Mouse (Mus musculus) embryonic facial prominence, embryonic 13.5 days (tissue): ENCODE results near the gene Msto1. TPM values are rescaled to one million over a fixed set of nuclear protein-coding genes. Genes with fewer than 3 reads are reported as not detected.
"Not testable (repeated sequence)": the region's sequence is repeated elsewhere in the genome, so short reads cannot be mapped to it uniquely, and the experiment has no call there.

Source experiments
- ATAC-seq: fragments of 200-750 bp; cut with Nextera tagmentation; 2 replicates; pipeline ENCODE4 v1.8.0; 2017; ENCODE audit warnings: low read depth; ENCODE audit not compliant: insufficient number of reproducible peaks, insufficient read depth, low FRiP score, low TSS enrichment
- H3K27ac ChIP-seq: fragments of 300-500 bp; sonication (generic); 2 replicates; pipeline ENCODE4 v1.5.1; 2015; ENCODE audit warnings: moderate library complexity, mild to moderate bottlenecking, inconsistent platforms
- H3K27me3 ChIP-seq: fragments of 300-500 bp; sonication (generic); 2 replicates; pipeline ENCODE4 v1.6.1; 2015; ENCODE audit warnings: mild to moderate bottlenecking, inconsistent platforms
- H3K36me3 ChIP-seq: fragments of 300-500 bp; sonication (generic); 2 replicates; pipeline ENCODE4 v1.6.1; 2015; ENCODE audit warnings: mild to moderate bottlenecking, inconsistent platforms
- H3K4me1 ChIP-seq: fragments of 300-500 bp; sonication (generic); 2 replicates; pipeline ENCODE4 v1.6.1; 2015; ENCODE audit warnings: inconsistent platforms
- H3K4me2 ChIP-seq: fragments of 300-500 bp; sonication (generic); 2 replicates; pipeline ENCODE4 v1.6.1; 2015; ENCODE audit warnings: moderate library complexity, mild to moderate bottlenecking, inconsistent platforms
- H3K4me3 ChIP-seq: fragments of 300-500 bp; sonication (generic); 2 replicates; pipeline ENCODE4 v1.5.1; 2015; ENCODE audit warnings: mild to moderate bottlenecking, inconsistent platforms
- H3K9ac ChIP-seq: fragments of 300-500 bp; sonication (generic); 2 replicates; pipeline ENCODE4 v1.6.1; 2015; ENCODE audit warnings: mild to moderate bottlenecking, inconsistent platforms
- H3K9me3 ChIP-seq: fragments of 300-500 bp; sonication (generic); 2 replicates; pipeline ENCODE4 v1.6.1; 2016; ENCODE audit warnings: inconsistent platforms
- WGBS: fragments of 180-500 bp; shearing (Covaris S2); methylation state at CpG from one replicate; pipeline ENCODE4 v1.1.7; 2015; ENCODE audit warnings: mixed read lengths; 5-methylcytosine and 5-hydroxymethylcytosine counted together
- polyA plus RNA-seq: library from polyadenylated mRNA; unstranded; fragments of >200 nt; fragmentation: Nextera tagmentation; extraction: Ambion mirVana; gene quantifications from 2 replicates; pipeline ENCODE4 v1.2.1, GENCODE M21; 2015

The Msto1 gene
- 40.7 and 43.2 TPM in 2 replicates for polyA plus RNA-seq

DNA sequence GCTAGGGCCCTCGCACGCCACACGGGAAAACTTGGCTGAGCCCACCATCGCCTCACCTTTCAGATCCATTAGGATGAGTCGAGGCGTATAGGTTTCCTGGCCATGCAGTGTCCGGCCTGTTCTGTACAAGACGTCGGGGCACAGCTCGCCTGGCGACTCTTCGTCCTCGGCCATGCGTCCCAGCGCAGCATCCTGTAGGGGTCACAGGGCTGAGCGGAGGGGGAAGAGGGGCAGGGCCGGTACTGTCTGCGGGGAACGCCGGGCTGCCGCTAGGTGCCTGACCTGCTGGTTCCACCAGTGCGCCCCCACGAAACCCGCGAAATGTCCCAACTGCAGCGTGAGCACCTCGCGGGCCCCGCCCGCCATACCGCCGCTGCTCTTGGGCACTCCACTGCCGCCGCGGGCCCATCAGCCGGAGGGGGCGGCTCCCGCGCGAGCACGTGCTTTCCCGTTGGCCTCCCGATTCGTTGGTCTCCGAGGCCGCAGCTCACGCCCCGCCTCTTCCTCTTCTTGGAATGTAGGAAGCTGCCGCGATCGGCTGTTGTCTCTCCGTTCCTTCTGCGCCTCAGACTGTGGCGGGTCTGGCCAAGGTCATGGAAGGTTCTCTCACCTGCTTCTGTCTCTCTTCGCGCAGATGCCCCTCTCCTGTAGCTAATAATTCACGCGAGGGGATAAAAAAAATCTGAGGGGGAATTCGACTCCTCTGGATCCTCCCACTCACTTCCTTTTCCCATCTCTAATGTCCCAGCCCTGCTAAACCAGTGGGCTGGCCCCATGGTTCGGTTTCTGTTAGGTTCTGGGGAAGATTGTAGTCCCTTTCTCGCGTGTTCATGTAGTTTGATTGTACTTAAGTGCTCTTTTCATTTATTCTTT lies at the start of gene Msto1:
Gene Msto1, minus strand, starts transcription at position 489 of the 873 bp plus-strand sequence.
- H3K4me3 ChIP-seq: peak within 1 kb of the TSS; percentile 78
- H3K27ac ChIP-seq: peak within 1 kb of the TSS; percentile 86
- peaks cover 17% of the 10 kb centered on the region for H3K4me1 ChIP-seq
- peak within 1 kb of the TSS; percentile 82 for H3K9ac ChIP-seq
- WGBS: under 1% methylated on average over 62 of the region's 62 CpGs
- H3K4me2 ChIP-seq: peak within 1 kb of the TSS; percentile 73
- ATAC-seq: peak; percentile 93
- no peaks in the 10 kb centered on the region for H3K27me3 ChIP-seq
- H3K9me3 ChIP-seq: no peaks in the 10 kb centered on the region
- peaks cover 38% of the 10 kb centered on the region for H3K36me3 ChIP-seq

DNA sequence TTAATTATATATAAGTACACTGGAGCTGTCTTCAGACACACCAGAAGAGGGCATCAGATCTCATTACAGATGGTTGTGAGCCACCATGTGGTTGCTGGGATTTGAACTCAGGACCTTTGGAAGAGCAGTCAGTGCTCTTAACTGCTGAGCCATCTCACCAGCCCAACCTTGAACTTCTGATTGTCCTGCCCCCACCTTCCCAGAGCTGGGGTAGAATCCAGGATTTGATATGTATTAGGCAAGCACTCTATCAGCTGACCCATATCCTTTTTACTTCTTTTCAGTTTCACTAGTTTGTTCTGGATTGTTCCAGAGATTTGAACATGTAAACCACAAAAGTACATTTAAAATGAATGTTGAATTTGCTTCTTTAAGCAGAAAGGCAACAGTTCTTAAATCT lies 49.4 kb upstream of the Msto1 start:
- not testable (repeated sequence) for H3K4me1 ChIP-seq, H3K27ac ChIP-seq, H3K4me3 ChIP-seq, H3K4me2 ChIP-seq, H3K9me3 ChIP-seq, ATAC-seq, H3K27me3 ChIP-seq, H3K9ac ChIP-seq
- peaks cover 19% of the 10 kb centered on the region for H3K36me3 ChIP-seq

DNA sequence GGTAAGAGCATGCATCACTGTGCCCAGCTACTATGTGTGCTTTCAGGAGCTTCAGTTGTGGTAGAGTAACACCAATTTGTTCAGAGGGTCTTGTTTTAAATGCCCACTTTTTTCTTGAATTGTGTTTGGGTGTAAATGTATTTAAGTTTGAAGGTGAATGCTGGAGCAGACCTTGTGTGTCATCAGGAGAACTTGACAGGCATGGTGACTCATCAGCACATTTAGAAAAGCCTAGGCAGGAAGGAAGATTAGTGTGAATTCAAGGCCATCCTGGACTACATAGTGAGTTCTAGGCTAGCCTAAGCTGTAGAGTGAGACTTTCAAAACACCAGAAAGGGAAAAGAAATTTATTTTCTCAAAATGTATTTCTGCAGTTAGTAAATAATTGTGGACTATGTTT lies 39.9 kb upstream of the Msto1 start:
- no peak for ATAC-seq

DNA sequence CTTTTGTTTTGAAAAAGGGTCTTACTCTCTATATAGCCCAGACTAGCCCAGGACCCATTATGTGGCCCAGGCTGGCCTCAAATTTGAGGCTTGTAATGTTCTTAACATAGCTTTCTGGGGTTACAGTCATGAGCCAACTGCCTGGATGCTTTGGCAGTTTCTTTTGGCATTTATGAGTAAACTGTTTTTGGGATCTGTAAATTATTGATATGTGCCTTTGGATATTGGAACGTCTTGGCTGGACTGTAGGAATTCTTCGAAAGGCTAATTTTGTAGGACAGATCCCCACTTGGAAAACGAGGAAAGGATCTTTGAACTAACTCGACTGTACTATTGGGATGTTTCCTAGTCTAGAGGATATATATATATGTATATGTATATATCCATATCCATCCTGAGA lies 39.4 kb upstream of the Msto1 start:
- Histone ChIP-seq H3K9me3 (no peaks in the 10 kb centered on the region), H3K4me2 (no peak overlapping the region), H3K27ac (no peak overlapping the region), H3K36me3 (no peaks in the 10 kb centered on the region), H3K4me3 (no peak overlapping the region), H3K9ac (no peak overlapping the region; the same call in 1 of the 2 replicates), H3K27me3 (no peaks in the 10 kb centered on the region), H3K4me1 (peaks cover 26% of the 10 kb centered on the region)
- ATAC-seq: no peak
- WGBS: 82% methylated on average over 4 of the region's 4 CpGs

More for the DNA sequence above, 39.9 kb upstream of the Msto1 start:
- H3K4me3 ChIP-seq: no peak overlapping the region
- H3K9me3 ChIP-seq: no peaks in the 10 kb centered on the region
- H3K27ac ChIP-seq: no peak overlapping the region
- no peak overlapping the region for H3K4me2 ChIP-seq
- H3K9ac ChIP-seq: no peak overlapping the region; the same call in 1 of the 2 replicates
- peaks cover 21% of the 10 kb centered on the region for H3K4me1 ChIP-seq
- no peaks in the 10 kb centered on the region for H3K36me3 ChIP-seq
- H3K27me3 ChIP-seq: no peaks in the 10 kb centered on the region

- Histone ChIP-seq H3K36me3 (no peaks in the 10 kb centered on the region), H3K27me3 (no peaks in the 10 kb centered on the region), H3K9me3 (no peaks in the 10 kb centered on the region), H3K27ac (peak overlapping the region; percentile 100), H3K4me2 (peak overlapping the region; percentile 66), H3K4me1 (peaks cover 30% of the 10 kb centered on the region), H3K4me3 (peak overlapping the region; percentile 92), H3K9ac (peak overlapping the region; percentile 97)
- 1% methylated on average over 5 of the region's 5 CpGs for whole genome bisulfite sequencing
- ATAC-seq: no peak
Observed at GRCm38 (mm10) chr3:88951327-88951800, 37.6 kb upstream of the Msto1 start.

DNA sequence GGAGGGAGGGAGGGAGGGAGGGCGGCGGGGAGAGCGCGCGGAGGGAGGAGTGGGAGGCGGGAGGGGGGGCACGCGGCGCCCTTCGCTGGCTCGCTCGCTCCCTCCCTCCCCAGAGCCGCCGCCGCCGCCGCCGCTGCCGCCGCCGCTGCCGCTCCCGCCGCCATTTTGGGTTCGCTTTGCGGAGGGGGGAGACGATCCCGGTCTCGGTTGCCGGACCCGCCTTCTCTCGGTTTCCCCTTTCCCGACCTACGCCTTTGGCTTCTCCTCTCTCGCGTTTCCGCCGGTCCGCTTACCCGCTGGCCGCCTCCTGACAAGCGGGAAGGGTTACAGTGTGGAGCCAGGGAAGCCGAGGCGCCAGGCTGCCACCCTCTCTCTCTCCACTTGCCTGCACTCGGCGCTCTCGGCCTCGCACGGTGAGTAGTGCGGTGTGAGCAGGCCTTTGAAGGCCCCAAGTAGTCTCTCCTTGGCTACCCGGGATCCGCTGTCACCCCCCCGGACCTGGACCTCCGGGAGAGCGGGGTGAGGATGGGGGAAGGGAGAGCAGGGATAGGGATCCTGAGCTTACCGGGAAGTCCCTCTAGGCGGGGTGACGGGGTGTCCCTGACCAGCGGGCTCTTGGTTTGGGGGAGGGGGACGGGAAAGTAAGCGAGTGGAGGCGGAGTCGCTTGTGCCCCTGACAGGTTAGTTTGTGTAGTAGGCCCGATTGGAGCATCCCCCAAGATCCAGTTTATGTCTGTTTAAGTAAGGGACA lies 37.0 kb upstream of the Msto1 start, which contains the start of the genes Ash1l and Dap3:
Gene Ash1l, plus strand, starts transcription at position 47 of the 751 bp plus-strand sequence.
Gene Dap3, minus strand, starts transcription at position 606 of the 751 bp plus-strand sequence.
- whole genome bisulfite sequencing: under 1% methylated on average over 40 of the region's 64 CpGs
- H3K4me3 ChIP-seq: peak within 1 kb of the TSS; percentile 92
- peak within 1 kb of the TSS; percentile 100 for H3K27ac ChIP-seq
- ATAC-seq: peak; percentile 81
- H3K4me2 ChIP-seq: peak within 1 kb of the TSS; percentile 67
- no peaks in the 10 kb centered on the region for H3K27me3 ChIP-seq
- H3K9ac ChIP-seq: peak within 1 kb of the TSS; percentile 97
- H3K9me3 ChIP-seq: no peaks in the 10 kb centered on the region
- peaks cover 30% of the 10 kb centered on the region for H3K4me1 ChIP-seq
- no peaks in the 10 kb centered on the region for H3K36me3 ChIP-seq

DNA sequence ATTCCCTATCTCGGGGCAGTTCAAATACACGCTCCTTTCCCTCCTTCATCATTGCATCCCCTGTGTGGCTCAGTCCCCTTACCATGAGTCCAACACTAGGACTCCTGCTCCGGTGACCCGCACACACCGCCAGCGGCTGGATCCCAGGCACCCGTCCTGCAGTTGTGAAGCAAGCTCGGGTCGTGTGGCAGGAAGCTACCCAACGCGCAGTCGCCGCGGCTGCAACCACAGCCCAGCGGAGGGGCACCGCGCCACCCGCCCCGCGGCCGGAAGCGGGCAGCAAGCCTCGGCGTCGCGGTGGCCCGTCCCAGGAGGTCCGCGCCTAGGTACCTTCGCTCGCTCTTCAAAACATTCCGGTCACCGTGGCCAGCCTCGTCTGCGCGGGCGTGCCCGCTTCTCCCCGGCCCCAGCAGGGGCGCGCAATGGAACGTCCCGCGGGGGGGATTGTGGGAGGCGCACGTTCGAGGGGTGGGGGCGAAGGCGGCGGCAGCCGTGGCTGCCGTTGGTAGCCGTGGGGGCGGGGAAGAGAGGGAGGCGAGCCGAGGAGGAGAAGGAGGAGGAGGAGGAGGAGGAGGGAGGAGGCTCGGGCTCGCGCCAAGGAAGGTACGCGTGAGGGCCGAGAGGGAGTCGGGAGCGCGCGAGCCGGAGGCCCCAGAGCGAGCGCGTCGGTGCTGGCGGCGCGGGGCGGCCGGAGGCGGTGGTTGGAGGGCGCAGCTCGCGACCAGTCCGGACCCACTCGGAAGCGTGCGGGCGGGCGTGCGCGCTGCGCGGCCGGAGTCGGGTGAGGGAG lies 36.2 kb upstream of the Msto1 start:
- Histone ChIP-seq H3K27me3 (no peaks in the 10 kb centered on the region), H3K4me3 (peak overlapping the region; percentile 92), H3K36me3 (no peaks in the 10 kb centered on the region), H3K4me1 (peaks cover 30% of the 10 kb centered on the region), H3K9ac (peak overlapping the region; percentile 97), H3K9me3 (no peaks in the 10 kb centered on the region), H3K4me2 (peak overlapping the region; percentile 67), H3K27ac (peak overlapping the region; percentile 100)
- under 1% methylated on average over 66 of the region's 92 CpGs for WGBS
- ATAC-seq: peak; percentile 92

GRCm38 (mm10) chr3:88944109-88944508 lies 30.3 kb upstream of the Msto1 start:
- no peak for ATAC-seq
- Histone ChIP-seq H3K27me3 (no peaks in the 10 kb centered on the region), H3K9ac (no peak overlapping the region), H3K36me3 (peaks cover 27% of the 10 kb centered on the region), H3K4me2 (no peak overlapping the region), H3K4me1 (peaks cover 16% of the 10 kb centered on the region), H3K4me3 (no peak overlapping the region), H3K27ac (no peak overlapping the region), H3K9me3 (no peaks in the 10 kb centered on the region)
- 90% methylated on average over 4 of the region's 4 CpGs for WGBS

- 91% methylated on average over 10 of the region's 10 CpGs for WGBS
- H3K4me1 ChIP-seq: 0 out of 2 replicates have a peak, but pooled peaks cover under 1% of the 10 kb centered on the region
- no peaks in the 10 kb centered on the region for H3K27me3 ChIP-seq
- no peak overlapping the region for H3K4me2 ChIP-seq
- no peak overlapping the region for H3K4me3 ChIP-seq
- no peak overlapping the region for H3K9ac ChIP-seq
- peaks cover 42% of the 10 kb centered on the region for H3K36me3 ChIP-seq
- no peaks in the 10 kb centered on the region for H3K9me3 ChIP-seq
- ATAC-seq: no peak
- no peak overlapping the region for H3K27ac ChIP-seq
Observed at GRCm38 (mm10) chr3:88942316-88942880, 28.6 kb upstream of the Msto1 start.

- H3K27ac ChIP-seq: peak overlapping the region; percentile 23; the same call in 1 of the 2 replicates
- H3K27me3 ChIP-seq: no peaks in the 10 kb centered on the region
- H3K4me3 ChIP-seq: no peak overlapping the region
- no peaks in the 10 kb centered on the region for H3K9me3 ChIP-seq
- no peak for ATAC-seq
- H3K4me2 ChIP-seq: no peak overlapping the region
- H3K36me3 ChIP-seq: peaks cover 69% of the 10 kb centered on the region
- WGBS: 66% methylated on average over 3 of the region's 3 CpGs
- H3K9ac ChIP-seq: no peak overlapping the region
- H3K4me1 ChIP-seq: no peaks in the 10 kb centered on the region
Observed at GRCm38 (mm10) chr3:88939749-88940148, 25.9 kb upstream of the Msto1 start.

DNA sequence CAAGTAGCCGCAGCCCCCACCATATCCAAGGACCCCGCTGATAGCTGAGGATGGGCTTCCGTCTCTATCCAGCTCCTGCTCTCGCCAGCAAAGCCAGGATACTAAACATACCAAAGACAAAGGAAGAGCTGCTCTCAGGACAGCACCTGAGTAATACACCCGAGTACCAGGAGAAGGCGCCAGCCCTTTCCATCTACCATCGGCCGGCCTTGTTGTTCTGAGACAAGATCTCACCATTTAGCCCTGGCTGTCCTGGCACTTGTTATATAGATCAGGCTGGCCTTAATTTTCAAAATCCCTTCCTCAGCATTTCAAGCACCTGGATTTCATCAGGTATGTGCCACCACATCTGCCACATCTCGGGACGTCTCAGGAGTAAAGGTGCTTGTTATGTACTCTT lies 25.3 kb upstream of the Msto1 start:
- H3K27me3 ChIP-seq: no peaks in the 10 kb centered on the region
- no peaks in the 10 kb centered on the region for H3K4me1 ChIP-seq
- H3K9me3 ChIP-seq: no peaks in the 10 kb centered on the region
- H3K9ac ChIP-seq: no peak overlapping the region
- no peak overlapping the region for H3K4me2 ChIP-seq
- no peak overlapping the region for H3K27ac ChIP-seq
- H3K4me3 ChIP-seq: no peak overlapping the region
- 89% methylated on average over 10 of the region's 10 CpGs for WGBS
- no peak for ATAC-seq
- peaks cover 75% of the 10 kb centered on the region for H3K36me3 ChIP-seq
